Mouse (Mus musculus) midbrain, embryonic 12.5 days (tissue): ENCODE measurements around the gene Tbc1d10c. TPM values are rescaled to one million over a fixed set of nuclear protein-coding genes. Genes with fewer than 3 reads are reported as not detected.
"Not testable (repeated sequence)": the region's sequence is repeated elsewhere in the genome, so short reads cannot be mapped to it uniquely, and the experiment has no call there.

Experiments used
- ATAC-seq: fragments of 200-750 bp; cut with Nextera tagmentation; 2 replicates; pipeline ENCODE4 v1.8.0; 2017; ENCODE audit warnings: low read depth, moderate TSS enrichment, moderate library complexity; ENCODE audit not compliant: low FRiP score
- H3K27ac ChIP-seq: fragments of 300-500 bp; sonication (generic); replicated peaks from 2 replicates; pipeline ENCODE4 v1.5.1; 2016; ENCODE audit warnings: mild to moderate bottlenecking
- H3K27me3 ChIP-seq: fragments of 300-500 bp; sonication (generic); 2 replicates; pipeline ENCODE4 v1.6.1; 2016; ENCODE audit warnings: mild to moderate bottlenecking
- H3K36me3 ChIP-seq: fragments of 300-500 bp; sonication (generic); 2 replicates; pipeline ENCODE4 v1.6.1; 2016
- H3K4me1 ChIP-seq: fragments of 300-500 bp; sonication (generic); 2 replicates; pipeline ENCODE4 v1.6.1; 2016
- H3K4me2 ChIP-seq: fragments of 300-500 bp; sonication (generic); replicated peaks from 2 replicates; pipeline ENCODE4 v1.6.1; 2016; ENCODE audit warnings: mild to moderate bottlenecking, moderate library complexity
- H3K4me3 ChIP-seq: fragments of 300-500 bp; sonication (generic); 2 replicates; pipeline ENCODE4 v1.5.1; 2016; ENCODE audit warnings: mild to moderate bottlenecking
- H3K9ac ChIP-seq: fragments of 300-500 bp; sonication (generic); replicated peaks from 2 replicates; pipeline ENCODE4 v1.6.1; 2016; ENCODE audit warnings: mild to moderate bottlenecking, moderate library complexity
- H3K9me3 ChIP-seq: fragments of 300-500 bp; sonication (generic); 2 replicates; pipeline ENCODE4 v1.6.1; 2016; ENCODE audit warnings: mild to moderate bottlenecking
- WGBS: fragments of 180-500 bp; shearing (Covaris S2); methylation state at CpG from one replicate; pipeline ENCODE4 v1.1.7; 2016; 5-methylcytosine and 5-hydroxymethylcytosine counted together
- polyA plus RNA-seq: library from polyadenylated mRNA; unstranded; fragments of >200 nt; fragmentation: Nextera tagmentation; extraction: Ambion mirVana; gene quantifications from 2 replicates; pipeline ENCODE4 v1.2.1, GENCODE M21; 2016

Gene Tbc1d10c
- polyA plus RNA-seq, 1 experiment from 2014 or later: 0.73 TPM

- Histone ChIP-seq H3K27me3 (no peaks in the 10 kb centered on the region; the same call in 1 of the 2 replicates), H3K4me2 (no peak overlapping the region), H3K4me1 (peaks cover 18% of the 10 kb centered on the region), H3K36me3 (no peaks in the 10 kb centered on the region), H3K9me3 (no peaks in the 10 kb centered on the region), H3K4me3 (no peak overlapping the region), H3K9ac (no peak overlapping the region), H3K27ac (no peak overlapping the region)
- ATAC-seq: no peak
- WGBS: 85% methylated on average over 16 of the region's 16 CpGs
Observed at GRCm38 (mm10) chr19:4144550-4145498, 46.3 kb downstream of the Tbc1d10c start.

GRCm38 (mm10) chr19:4143759-4144268 lies 47.3 kb downstream of the Tbc1d10c start, which contains the start of gene Cabp4:
Gene Cabp4, minus strand, starts transcription at chr19:4144033.
- no peak for ATAC-seq
- 82% methylated on average over 7 of the region's 7 CpGs for WGBS

GRCm38 (mm10) chr19:4142416-4143173 lies 48.5 kb downstream of the Tbc1d10c start:
- Histone ChIP-seq H3K27me3 (no peaks in the 10 kb centered on the region; the same call in 1 of the 2 replicates), H3K9ac (no peak overlapping the region), H3K4me1 (peaks cover 6% of the 10 kb centered on the region), H3K4me3 (no peak overlapping the region), H3K4me2 (no peak overlapping the region), H3K27ac (no peak overlapping the region), H3K9me3 (no peaks in the 10 kb centered on the region), H3K36me3 (no peaks in the 10 kb centered on the region)
- 92% methylated on average over 18 of the region's 18 CpGs for WGBS
- no peak for ATAC-seq

More at GRCm38 (mm10) chr19:4143759-4144268, 47.3 kb downstream of the Tbc1d10c start, which contains the start of gene Cabp4:
- no peak within 1 kb of the TSS for H3K27ac ChIP-seq
- no peak within 1 kb of the TSS for H3K4me2 ChIP-seq
- no peaks in the 10 kb centered on the region for H3K9me3 ChIP-seq
- no peak within 1 kb of the TSS for H3K9ac ChIP-seq
- no peaks in the 10 kb centered on the region for H3K36me3 ChIP-seq
- peaks cover 13% of the 10 kb centered on the region for H3K4me1 ChIP-seq
- H3K27me3 ChIP-seq: no peaks in the 10 kb centered on the region; the same call in 1 of the 2 replicates
- H3K4me3 ChIP-seq: no peak within 1 kb of the TSS

- WGBS: 83% methylated on average over 6 of the region's 6 CpGs
- ATAC-seq: no peak
- H3K4me3 ChIP-seq: no peak overlapping the region
- no peak overlapping the region for H3K4me2 ChIP-seq
- H3K9ac ChIP-seq: no peak overlapping the region
- H3K27me3 ChIP-seq: no peaks in the 10 kb centered on the region; the same call in 1 of the 2 replicates
- no peak overlapping the region for H3K27ac ChIP-seq
- H3K4me1 ChIP-seq: peaks cover 5% of the 10 kb centered on the region; the same call in 1 of the 2 replicates
- no peaks in the 10 kb centered on the region for H3K36me3 ChIP-seq
- H3K9me3 ChIP-seq: no peaks in the 10 kb centered on the region
Observed at GRCm38 (mm10) chr19:4140147-4140546, 50.9 kb downstream of the Tbc1d10c start.

GRCm38 (mm10) chr19:4139446-4139845 lies 51.6 kb downstream of the Tbc1d10c start, which contains the start of gene Gpr152:
Gene Gpr152, plus strand, starts transcription at chr19:4139787.
- Histone ChIP-seq H3K27me3 (no peaks in the 10 kb centered on the region; the same call in 1 of the 2 replicates), H3K27ac (no peak within 1 kb of the TSS), H3K4me1 (peaks cover 5% of the 10 kb centered on the region; the same call in 1 of the 2 replicates), H3K9me3 (no peaks in the 10 kb centered on the region), H3K36me3 (no peaks in the 10 kb centered on the region), H3K9ac (0 out of 2 replicates have a peak within 1 kb of the TSS, but pooled peaks have one; percentile 11), H3K4me2 (no peak within 1 kb of the TSS), H3K4me3 (no peak within 1 kb of the TSS)
- ATAC-seq: no peak
- WGBS: 55% methylated on average over 2 of the region's 2 CpGs

GRCm38 (mm10) chr19:4137913-4138312 lies 53.2 kb downstream of the Tbc1d10c start:
- H3K36me3 ChIP-seq: peaks cover 6% of the 10 kb centered on the region
- H3K4me3 ChIP-seq: no peak overlapping the region
- H3K9ac ChIP-seq: no peak overlapping the region
- H3K9me3 ChIP-seq: no peaks in the 10 kb centered on the region
- ATAC-seq: no peak
- H3K27me3 ChIP-seq: no peaks in the 10 kb centered on the region; the same call in 1 of the 2 replicates
- 85% methylated on average over 5 of the region's 5 CpGs for WGBS
- no peak overlapping the region for H3K27ac ChIP-seq
- peaks cover 5% of the 10 kb centered on the region; the same call in 1 of the 2 replicates for H3K4me1 ChIP-seq
- no peak overlapping the region for H3K4me2 ChIP-seq

- WGBS: 81% methylated on average over 5 of the region's 5 CpGs
- no peak for ATAC-seq
- Histone ChIP-seq H3K27me3 (no peaks in the 10 kb centered on the region), H3K4me2 (no peak overlapping the region), H3K9ac (no peak overlapping the region), H3K4me3 (no peak overlapping the region), H3K9me3 (no peaks in the 10 kb centered on the region), H3K36me3 (peaks cover 21% of the 10 kb centered on the region), H3K4me1 (peaks cover 5% of the 10 kb centered on the region; the same call in 1 of the 2 replicates), H3K27ac (no peak overlapping the region)
Observed at GRCm38 (mm10) chr19:4136463-4136862, 54.6 kb downstream of the Tbc1d10c start.

GRCm38 (mm10) chr19:4135963-4136345 lies 55.1 kb downstream of the Tbc1d10c start:
- H3K9me3 ChIP-seq, H3K4me2 ChIP-seq, H3K4me1 ChIP-seq, ATAC-seq, H3K4me3 ChIP-seq, H3K9ac ChIP-seq, H3K27ac ChIP-seq, H3K27me3 ChIP-seq: not testable (repeated sequence)
- H3K36me3 ChIP-seq: peaks cover 26% of the 10 kb centered on the region
- 21% methylated on average over 8 of the region's 8 CpGs for WGBS

- H3K27ac ChIP-seq, H3K27me3 ChIP-seq, H3K4me1 ChIP-seq, ATAC-seq, H3K4me2 ChIP-seq, H3K9me3 ChIP-seq, H3K9ac ChIP-seq, H3K4me3 ChIP-seq: not testable (repeated sequence)
- H3K36me3 ChIP-seq: peaks cover 27% of the 10 kb centered on the region
- 84% methylated on average over 6 of the region's 6 CpGs for WGBS
Observed at GRCm38 (mm10) chr19:4135229-4135962, 55.7 kb downstream of the Tbc1d10c start.

GRCm38 (mm10) chr19:4134354-4134753 lies 56.7 kb downstream of the Tbc1d10c start:
- Histone ChIP-seq H3K36me3 (peaks cover 36% of the 10 kb centered on the region), H3K9ac (no peak overlapping the region), H3K27me3 (no peaks in the 10 kb centered on the region), H3K9me3 (no peaks in the 10 kb centered on the region), H3K4me1 (peaks cover 3% of the 10 kb centered on the region; the same call in 1 of the 2 replicates), H3K4me2 (no peak overlapping the region), H3K4me3 (no peak overlapping the region), H3K27ac (no peak overlapping the region)
- 90% methylated on average over 4 of the region's 4 CpGs for WGBS
- ATAC-seq: no peak
